Mouse (Mus musculus): ENCODE measurements around the gene Arrdc4.

Arrdc4 gene

DNA sequence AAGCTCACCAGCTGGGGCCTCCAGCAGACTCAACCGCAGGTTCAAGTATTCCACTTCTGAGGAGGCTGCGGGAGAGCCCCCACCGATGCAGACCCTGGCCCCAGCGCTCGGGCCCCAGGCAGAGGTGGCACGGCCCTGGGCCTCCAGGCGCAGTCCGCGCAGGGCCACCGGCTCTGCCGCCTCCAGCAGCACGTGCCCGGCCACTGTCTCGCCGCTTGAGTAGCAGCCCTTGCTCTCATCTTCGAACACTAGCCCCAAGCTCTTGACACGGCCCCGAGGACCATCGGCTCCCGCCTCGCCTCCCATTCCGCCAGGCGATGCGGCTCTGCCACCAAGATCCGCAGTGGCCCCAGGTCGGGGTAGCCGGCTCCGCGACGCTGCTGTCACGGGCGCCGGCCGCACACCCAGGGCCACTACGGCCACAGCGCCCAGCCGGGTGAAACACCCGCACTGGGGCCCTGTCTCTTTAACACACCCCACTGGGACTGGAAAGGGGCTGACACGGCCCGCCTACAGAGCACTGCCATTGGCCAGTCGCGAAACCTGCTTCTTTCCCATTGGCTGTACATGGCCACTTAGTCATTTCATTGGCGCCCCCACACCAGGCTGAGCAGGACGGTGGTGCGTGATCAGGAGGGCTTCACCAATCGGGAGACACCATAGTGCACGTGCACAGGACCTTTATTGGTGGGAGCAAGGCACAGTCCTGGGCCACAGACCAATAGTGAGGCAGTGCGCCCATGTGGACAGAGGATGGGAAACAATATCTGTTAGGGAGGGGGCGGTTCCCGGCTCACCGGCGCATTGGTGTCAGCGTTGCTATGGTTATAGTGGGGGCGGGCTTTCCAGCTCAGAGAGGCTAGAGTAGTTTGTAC lies at the start of gene Arrdc4:
Arrdc4 (minus strand) TSS at position 481 of the 875 bp plus-strand sequence.
- DNase-seq (ENCODE audit: low spot score in 2 of 2), result peak; percentile 99

GRCm38 (mm10) chr7:68795578-68795977 lies 46.5 kb upstream of the Arrdc4 start:
- DNase-seq (ENCODE audit: low spot score in 2 of 2), result no peak

GRCm38 (mm10) chr7:68788711-68789110 lies 39.7 kb upstream of the Arrdc4 start:
- DNase-seq (ENCODE audit: low spot score in 2 of 2), result peak in 1 of 2 experiments; percentile 2

DNA sequence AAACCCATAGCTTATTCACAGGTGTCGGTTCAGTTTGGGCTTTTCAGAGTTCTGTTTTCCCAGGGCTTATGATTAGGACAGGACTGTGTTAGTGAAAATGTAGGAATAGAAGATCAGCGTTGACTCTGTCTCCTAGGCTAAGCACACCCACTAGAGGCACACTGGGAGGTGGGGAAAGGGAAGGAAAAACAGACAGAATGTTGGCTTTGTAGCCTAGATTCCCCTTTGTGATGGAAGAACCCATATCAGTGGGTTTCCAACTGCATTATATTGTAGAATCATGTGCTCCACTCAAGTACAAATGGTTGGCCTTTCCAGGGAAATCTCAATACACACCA lies 22.7 kb upstream of the Arrdc4 start:
- no peak for DNase-seq (ENCODE audit: low spot score in 2 of 2)

DNA sequence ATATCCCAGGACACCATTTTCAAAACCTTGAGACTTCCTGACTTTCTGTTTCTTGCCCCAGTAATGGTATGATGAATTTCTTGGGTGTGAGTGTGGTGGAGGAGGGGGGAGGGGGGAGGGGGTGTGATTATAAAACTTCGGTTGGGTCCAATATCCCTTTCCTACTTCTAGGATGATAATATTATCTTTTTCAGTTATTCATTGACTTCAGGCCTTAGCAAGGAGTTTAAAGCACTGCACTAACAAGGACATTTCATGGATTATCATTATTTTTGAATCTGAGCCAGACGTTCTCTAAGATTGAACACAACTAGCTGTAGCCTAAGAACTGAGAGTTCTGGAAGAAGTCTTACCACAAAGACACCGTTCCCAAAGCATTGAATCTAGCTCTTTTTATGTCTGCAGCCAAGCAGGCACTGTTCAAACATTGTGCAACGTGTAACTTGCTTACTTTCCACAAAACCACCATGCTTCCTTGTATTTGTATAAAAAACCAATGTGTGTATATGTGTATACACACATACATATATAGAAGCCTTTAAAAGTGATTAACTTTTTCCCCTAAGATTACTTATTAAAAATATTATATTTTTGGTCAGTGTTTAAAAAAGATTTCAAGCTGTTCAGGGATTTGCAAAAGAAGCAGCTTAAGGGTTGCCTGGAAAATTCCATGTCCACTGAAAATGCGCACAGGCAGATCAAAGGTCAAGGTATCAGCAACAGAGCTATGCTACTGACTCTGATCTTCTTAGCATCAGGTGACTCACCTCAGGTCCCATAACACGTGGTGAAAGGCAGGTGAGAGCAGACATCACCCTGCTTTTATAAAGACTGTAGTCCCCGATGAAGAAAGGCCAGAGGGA lies 22.1 kb upstream of the Arrdc4 start:
- DNase-seq (ENCODE audit: low spot score in 2 of 2), result no peak

DNA sequence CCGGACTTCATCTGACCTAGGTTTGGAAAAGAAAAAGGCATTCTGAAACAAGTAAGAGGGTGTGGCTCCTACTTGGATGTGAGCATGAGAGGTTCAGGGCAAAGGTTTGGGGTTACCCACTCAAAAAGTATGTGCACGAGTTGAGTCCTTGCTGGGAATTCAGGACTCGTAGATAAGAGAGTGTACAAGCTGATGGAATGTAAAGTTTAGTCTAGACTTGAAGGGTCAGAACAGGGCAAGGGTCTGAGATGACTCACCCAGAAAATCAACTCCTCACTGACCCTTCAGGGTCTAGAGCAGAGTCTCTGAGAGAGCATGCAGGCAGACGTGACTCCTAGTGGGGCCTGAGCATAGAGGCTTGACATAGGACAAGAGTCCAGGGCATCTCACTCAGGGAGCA lies 16.9 kb upstream of the Arrdc4 start:
- no peak for DNase-seq (ENCODE audit: low spot score in 2 of 2)

- no peak for DNase-seq (ENCODE audit: low spot score in 2 of 2)
Measured at GRCm38 (mm10) chr7:68759148-68759724, 10.2 kb upstream of the Arrdc4 start.

- DNase-seq (ENCODE audit: low spot score in 2 of 2), result no peak
Measured at GRCm38 (mm10) chr7:68756656-68757204, 7.7 kb upstream of the Arrdc4 start.

GRCm38 (mm10) chr7:68749919-68750318 lies 878 bp upstream of the Arrdc4 start:
- DNase-seq (ENCODE audit: low spot score in 2 of 2), result peak in 1 of 2 experiments; percentile 40

DNA sequence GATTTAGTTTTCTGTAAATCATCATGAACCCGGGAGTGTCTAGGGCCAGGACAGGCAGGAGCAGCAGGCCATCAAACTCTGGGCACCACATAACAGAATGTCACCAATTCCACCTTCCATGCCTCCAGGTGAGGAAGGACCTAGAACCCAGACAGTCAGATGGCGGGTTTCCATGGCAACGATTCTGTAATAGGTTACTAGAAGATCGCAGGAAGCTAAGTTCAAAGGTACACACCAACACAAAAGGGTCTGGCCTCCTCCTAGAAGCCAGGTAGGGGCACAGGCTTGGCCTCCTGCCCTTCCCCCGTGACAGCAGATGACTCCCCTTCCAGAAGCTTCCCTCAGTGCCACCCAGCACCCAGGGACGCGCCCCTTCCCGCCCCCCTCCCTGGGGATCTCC lies 680 bp downstream of the Arrdc4 start:
- peak in 1 of 2 experiments; percentile 25 for DNase-seq (ENCODE audit: low spot score in 2 of 2)

GRCm38 (mm10) chr7:68744616-68745015 lies 4.4 kb downstream of the Arrdc4 start:
- no peak for DNase-seq (ENCODE audit: low spot score in 2 of 2)

- DNase-seq (ENCODE audit: low spot score in 2 of 2), result no peak
Measured at GRCm38 (mm10) chr7:68744206-68744605, 4.8 kb downstream of the Arrdc4 start.

- DNase-seq (ENCODE audit: low spot score in 2 of 2), result no peak
Measured at GRCm38 (mm10) chr7:68740763-68741162, 8.3 kb downstream of the Arrdc4 start.

DNA sequence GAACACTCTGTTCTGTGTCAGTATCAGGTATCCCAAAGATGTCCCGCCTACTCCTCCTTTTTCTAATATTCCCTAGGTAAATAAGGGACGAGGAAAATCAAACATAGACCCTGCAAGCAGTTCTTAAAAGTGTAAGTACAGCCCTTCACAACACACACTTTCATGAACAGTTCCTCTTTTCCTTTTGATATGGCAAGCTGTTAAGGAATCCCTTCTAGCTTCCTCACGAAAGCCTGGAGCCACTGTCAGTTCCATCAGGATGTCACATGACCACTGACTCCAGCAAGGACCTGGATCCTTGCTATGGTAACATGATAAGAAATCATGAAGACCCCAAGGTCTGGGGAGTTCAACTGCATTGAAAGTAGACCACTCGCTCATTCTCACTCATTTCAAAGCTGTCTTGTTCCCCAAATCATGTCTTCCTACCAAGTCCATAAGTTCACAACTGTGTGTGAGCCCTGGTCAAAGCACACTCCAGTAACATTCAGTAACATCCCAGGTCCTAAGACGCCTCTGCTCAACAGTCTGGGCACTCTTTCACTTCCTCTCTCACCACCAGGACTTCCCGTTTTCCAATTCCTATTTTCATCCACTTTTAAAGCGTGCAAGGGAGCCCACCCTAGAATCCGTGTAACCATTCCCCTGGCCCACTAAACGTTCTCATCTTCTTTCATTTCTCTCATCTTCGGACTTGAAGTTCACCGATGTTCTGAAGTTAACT lies 10.2 kb downstream of the Arrdc4 start:
- DNase-seq (ENCODE audit: low spot score in 2 of 2), result no peak

DNA sequence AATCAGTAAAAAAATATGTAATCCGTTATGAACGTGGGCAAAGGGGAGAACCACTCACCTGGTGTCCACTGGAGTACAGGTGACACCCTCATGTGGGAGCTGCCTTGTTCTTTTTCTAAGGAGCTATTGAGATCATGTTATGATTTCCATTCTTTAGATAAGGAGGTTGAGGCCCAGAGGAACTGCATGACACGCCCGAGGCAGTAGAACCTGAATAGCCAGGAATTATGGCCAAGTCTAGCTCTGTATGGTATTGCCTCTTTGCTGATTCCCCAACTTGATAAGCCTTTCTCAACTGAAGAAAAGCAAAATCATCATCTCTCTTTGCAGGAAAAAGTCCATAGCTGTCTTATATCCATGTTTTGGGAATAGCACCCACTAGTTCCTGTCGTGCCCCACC lies 22.7 kb downstream of the Arrdc4 start:
- peak; percentile 47 to 51 for DNase-seq (ENCODE audit: low spot score in 2 of 2)

- no peak for DNase-seq (ENCODE audit: low spot score in 2 of 2)
Measured at GRCm38 (mm10) chr7:68724711-68725110, 24.3 kb downstream of the Arrdc4 start.

GRCm38 (mm10) chr7:68721520-68721919 lies 27.5 kb downstream of the Arrdc4 start:
- no peak for DNase-seq (ENCODE audit: low spot score in 2 of 2)

GRCm38 (mm10) chr7:68717988-68718387 lies 31.1 kb downstream of the Arrdc4 start:
- no peak for DNase-seq (ENCODE audit: low spot score in 2 of 2)

- DNase-seq (ENCODE audit: low spot score in 2 of 2), result peak; percentile 50 to 74
Measured at GRCm38 (mm10) chr7:68717498-68717897, 31.5 kb downstream of the Arrdc4 start.

DNA sequence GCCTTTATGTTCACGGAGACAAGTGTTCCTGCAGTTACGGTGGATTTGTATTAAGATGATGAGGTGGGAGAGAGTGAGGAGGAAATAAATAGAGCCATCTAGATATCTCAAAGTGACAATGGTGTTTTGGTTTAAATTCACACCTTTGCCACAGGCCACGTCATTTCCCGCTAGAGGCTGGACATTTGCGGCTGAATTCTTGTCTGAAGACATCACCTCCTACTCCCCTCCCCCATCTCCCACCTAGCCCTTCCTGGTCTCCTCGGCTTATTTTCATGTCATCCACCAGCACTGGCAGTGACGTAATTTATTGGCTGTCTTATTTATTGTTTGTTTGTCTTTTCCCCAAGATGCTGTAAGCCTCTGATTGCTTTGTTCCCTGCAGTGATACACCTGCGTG lies 32.1 kb downstream of the Arrdc4 start:
- no peak for DNase-seq (ENCODE audit: low spot score in 2 of 2)

DNA sequence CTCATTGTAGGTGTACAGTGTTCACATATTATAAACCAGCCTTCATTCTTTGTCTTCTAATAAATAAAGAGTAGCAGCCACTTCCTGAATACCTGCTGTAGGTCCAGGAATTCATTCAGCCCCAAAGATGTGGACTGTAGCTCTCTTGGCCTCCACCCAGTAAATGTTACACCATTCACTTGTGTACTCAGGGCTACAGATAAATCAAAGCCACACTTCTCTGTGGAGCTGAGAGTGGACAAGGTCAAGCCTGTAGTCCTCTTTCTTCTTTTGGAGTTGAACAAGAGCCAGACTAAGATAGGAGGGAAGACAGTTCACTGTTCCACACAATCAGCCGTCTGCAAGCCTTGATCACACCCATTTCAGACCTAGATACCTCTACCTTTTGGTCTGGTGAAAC lies 36.1 kb downstream of the Arrdc4 start:
- DNase-seq (ENCODE audit: low spot score in 2 of 2), result no peak
